Mouse (Mus musculus) CD4-positive, CD25-positive, alpha-beta regulatory T cell, adult 9 weeks (primary cell): Measurements from ENCODE around the gene Nenf. TPM values are rescaled to one million over a fixed set of nuclear protein-coding genes. Genes with fewer than 3 reads are reported as not detected.

Experiments
- polyA plus RNA-seq: library from polyadenylated mRNA; unstranded; fragments of 100-300 nt; shearing (Covaris generic); gene quantifications from one replicate; pipeline ENCODE4 v1.2.1, GENCODE M21; 2017

Gene Nenf
- polyA plus RNA-seq: 2.4 TPM

DNA sequence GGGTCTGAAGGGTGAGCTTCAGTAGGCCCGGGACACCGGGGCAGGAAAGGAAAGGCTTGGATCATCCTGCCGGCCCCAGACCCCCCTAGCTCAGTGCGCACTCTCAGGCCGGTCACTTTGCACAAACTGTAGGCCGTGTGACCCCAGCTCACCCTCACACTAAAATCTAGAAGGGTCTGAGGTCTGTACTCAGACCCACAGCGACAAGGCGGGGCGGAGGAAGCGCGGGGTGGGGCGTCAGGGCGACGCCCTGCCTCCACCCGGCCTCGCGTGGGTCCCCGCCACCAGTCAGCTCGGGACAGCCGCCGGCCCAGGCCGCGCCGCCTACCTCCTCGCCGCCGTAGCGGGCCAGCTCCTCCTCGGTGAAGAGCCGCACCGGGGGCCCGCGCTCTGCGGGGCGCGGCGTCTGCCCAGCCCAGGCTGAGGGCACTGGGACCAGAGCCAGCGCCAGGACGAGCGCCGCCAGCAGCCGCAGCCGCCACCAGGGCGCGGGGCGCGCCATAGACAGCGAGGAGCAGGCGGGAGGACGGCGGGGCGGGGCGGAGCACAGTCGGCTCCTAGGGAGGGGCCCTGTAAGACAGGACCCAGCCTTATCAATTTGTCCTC, at the start of gene Nenf:
Gene Nenf (minus strand): TSS at position 604 of the 606 bp plus-strand sequence.

GRCm38 (mm10) chr1:191325726-191326232, 7.8 kb upstream of the Nenf start, which contains the start of gene Tmem206:
Gene Tmem206 (plus strand): TSS chr1:191325912.

Other genes with a start within 250 kb of the Nenf start
- not detected for gene Batf3, start 220.3 kb downstream of the Nenf start, polyA plus RNA-seq
- not detected for gene Fam71a, start 153.4 kb downstream of the Nenf start, polyA plus RNA-seq
- not detected for gene Atf3, start 100.2 kb downstream of the Nenf start, polyA plus RNA-seq
- gene Tmem206, start 7.7 kb upstream of the Nenf start, polyA plus RNA-seq: 29.4 TPM
- gene Ppp2r5a, start 85.1 kb upstream of the Nenf start, polyA plus RNA-seq: 24.9 TPM